In the genomic region with DNA sequence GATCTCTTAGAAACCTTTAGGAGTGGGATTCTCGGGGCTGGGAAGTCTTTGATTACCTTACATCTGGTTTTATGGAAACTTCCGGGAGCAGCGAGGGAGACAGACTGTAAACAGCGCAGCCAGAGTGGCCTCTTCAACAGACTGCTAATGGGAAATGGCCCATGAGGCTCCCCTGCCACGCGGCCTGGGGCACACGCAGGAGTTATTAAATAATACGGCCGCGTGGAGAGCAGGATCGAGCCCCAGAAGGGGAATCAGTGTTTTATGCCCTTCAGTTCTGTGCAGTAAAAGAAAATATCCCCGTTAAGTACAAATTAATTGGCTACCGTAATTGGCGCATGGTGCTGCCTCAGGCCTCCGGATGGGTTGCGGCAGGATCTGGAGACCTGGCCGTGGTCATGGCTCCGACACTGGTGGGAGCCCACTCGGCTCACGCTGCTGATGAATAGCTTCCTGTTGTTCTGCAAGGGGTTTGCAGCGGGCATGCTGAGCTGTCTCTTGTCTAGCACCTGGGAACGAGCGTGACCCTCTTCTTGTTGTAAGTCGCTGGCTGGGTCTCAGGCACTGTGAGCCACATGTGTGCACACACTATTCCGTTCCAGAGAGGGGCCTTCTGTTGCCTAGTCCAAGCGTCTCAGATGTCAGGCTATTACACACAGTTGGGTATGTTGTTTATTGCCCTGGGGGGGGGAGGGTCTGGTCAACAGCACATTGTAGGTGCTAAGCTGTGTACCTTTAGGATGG, we compare ENCODE assay signal across 18 mouse cellular contexts. TPM values are rescaled to one million over a fixed set of nuclear protein-coding genes. Genes with fewer than 3 reads are reported as not detected.
DNase-seq lines count a peak whose midpoint lies in the region; ATAC-seq lines count a peak whose summit lies in the region.
"Had no signal": no experiment of that assay in that cellular context is flagged by ENCODE, and none has a peak within 500 bp of the region (broad histone marks: within the 10 kb centered on the region; RNA-seq: fewer than 3 reads in every experiment).

No protein-coding gene starts in this region.

- ATAC-seq in midbrain, embryonic 13.5 days = peak; percentile 49
- ATAC-seq in neural tube, embryonic 13.5 days (ENCODE audit: low read depth) = peak; percentile 63; the same call in 1 of the 2 replicates
- ATAC-seq: forebrain, postnatal 0 days; liver, embryonic 12.5 days; Patski had no signal

- H3K9ac ChIP-seq in midbrain, embryonic 13.5 days (replicated peaks) = no peak overlapping the region
- H3K9ac ChIP-seq in neural tube, embryonic 13.5 days = no peak overlapping the region
- H3K9ac ChIP-seq: forebrain, postnatal 0 days; liver, embryonic 12.5 days; midbrain, embryonic 12.5 days had no signal

- WGBS in midbrain, embryonic 13.5 days = 67% methylated on average over 26 of the region's 26 CpGs
- WGBS in midbrain, embryonic 10.5 days = 83% methylated on average over 26 of the region's 26 CpGs
- 29% methylated on average over 26 of the region's 26 CpGs for whole genome bisulfite sequencing in neural tube, embryonic 13.5 days

- peaks cover 11% of the 10 kb centered on the region for H3K4me1 ChIP-seq in midbrain, embryonic 13.5 days (replicated peaks)
- H3K4me1 ChIP-seq in midbrain, embryonic 10.5 days = no peaks in the 10 kb centered on the region
- H3K4me1 ChIP-seq in neural tube, embryonic 13.5 days (replicated peaks) = peaks cover 16% of the 10 kb centered on the region
- H3K4me1 ChIP-seq: liver, embryonic 12.5 days had no signal

- H3K27ac ChIP-seq in midbrain, embryonic 13.5 days = peak overlapping the region; percentile 39; the same call in 1 of the 2 replicates
- no peak overlapping the region for H3K27ac ChIP-seq in midbrain, embryonic 10.5 days (replicated peaks)
- H3K27ac ChIP-seq in neural tube, embryonic 13.5 days (replicated peaks) = 0 out of 2 replicates have a peak overlapping the region, but pooled peaks have one; percentile 1
- H3K27ac ChIP-seq: heart, embryonic 10.5 days; left cerebral cortex, adult 2 months; liver, embryonic 12.5 days; midbrain, embryonic 12.5 days had no signal

- no peak overlapping the region for H3K4me3 ChIP-seq in midbrain, embryonic 13.5 days (replicated peaks)
- H3K4me3 ChIP-seq in midbrain, embryonic 10.5 days = no peak overlapping the region
- H3K4me3 ChIP-seq in neural tube, embryonic 13.5 days = no peak overlapping the region
- H3K4me3 ChIP-seq: heart, embryonic 10.5 days; left cerebral cortex, adult 2 months; liver, embryonic 12.5 days; midbrain, embryonic 12.5 days had no signal

- H3K27me3 ChIP-seq in midbrain, embryonic 13.5 days = no peaks in the 10 kb centered on the region
- H3K27me3 ChIP-seq in midbrain, embryonic 10.5 days (ENCODE audit: low read depth, poor library complexity, severe bottlenecking) = no peaks in the 10 kb centered on the region
- no peaks in the 10 kb centered on the region for H3K27me3 ChIP-seq in neural tube, embryonic 13.5 days
- H3K27me3 ChIP-seq: Patski had no signal

- H3K4me2 ChIP-seq in midbrain, embryonic 13.5 days (replicated peaks) = no peak overlapping the region
- no peak overlapping the region; the same call in 1 of the 2 replicates for H3K4me2 ChIP-seq in neural tube, embryonic 13.5 days
- H3K4me2 ChIP-seq: liver, embryonic 12.5 days; midbrain, embryonic 12.5 days had no signal

- no peaks in the 10 kb centered on the region for H3K36me3 ChIP-seq in midbrain, embryonic 13.5 days
- no peaks in the 10 kb centered on the region for H3K36me3 ChIP-seq in midbrain, embryonic 10.5 days
- H3K36me3 ChIP-seq in neural tube, embryonic 13.5 days = no peaks in the 10 kb centered on the region
- H3K36me3 ChIP-seq: heart, embryonic 10.5 days; liver, embryonic 12.5 days; midbrain, embryonic 12.5 days had no signal

- H3K9me3 ChIP-seq in midbrain, embryonic 13.5 days = no peaks in the 10 kb centered on the region
- H3K9me3 ChIP-seq in midbrain, embryonic 10.5 days (replicated peaks) = no peaks in the 10 kb centered on the region
- no peaks in the 10 kb centered on the region for H3K9me3 ChIP-seq in neural tube, embryonic 13.5 days
- H3K9me3 ChIP-seq: heart, embryonic 10.5 days; liver, embryonic 12.5 days; midbrain, embryonic 12.5 days had no signal

- DNase-seq in embryo, embryonic 10 days (ENCODE audit: low spot score) = peak; percentile 53
- DNase-seq in embryo, embryonic 9.5 days (ENCODE audit: extremely low spot score) = no peak
- DNase-seq in midbrain, embryonic 10.5 days (ENCODE audit: low spot score) = no peak
- DNase-seq in forelimb bud, embryonic 11.5 days (ENCODE audit: low read depth, low spot score) = peak; percentile 77
- no peak for DNase-seq in left cerebral cortex, adult 8-10 months (ENCODE audit: low spot score in 2 of 2)
- no peak for DNase-seq in thymus, postnatal 4 days
- DNase-seq: cerebellum, adult 9-10 months; forebrain, postnatal 0 days; gastrocnemius, postnatal 25 days; kidney, adult 18-20 months; right cerebral cortex, postnatal 4 days had no signal

RNA-seq across cellular contexts. Expression of gene Ccne1, which starts 22.8 kb away (rescaled TPM):
- 15.7 and 17.6 TPM in 2 replicates for polyA plus RNA-seq in midbrain, embryonic 13.5 days (2015; fragmentation: Nextera tagmentation; extraction: Ambion mirVana)
- 71.1 and 94.2 TPM in 2 replicates for polyA plus RNA-seq in midbrain, embryonic 10.5 days (2016; fragmentation: Nextera tagmentation; extraction: Ambion mirVana)
- 18.1 and 18.2 TPM in 2 replicates for polyA plus RNA-seq in neural tube, embryonic 13.5 days (2015; fragmentation: Nextera tagmentation; extraction: Ambion mirVana)
- 10 to 100 TPM; 13.4 to 17.7 (median 14.6) TPM for total RNA-seq in left cerebral cortex, adult 8-10 months (2022)

RNA-seq across cellular contexts. Expression of gene 1600014C10Rik, which starts 52.9 kb away (rescaled TPM):
- 21.7 and 22.6 TPM in 2 replicates for polyA plus RNA-seq in midbrain, embryonic 13.5 days (2015; fragmentation: Nextera tagmentation; extraction: Ambion mirVana)
- 14.3 and 16.3 TPM in 2 replicates for polyA plus RNA-seq in midbrain, embryonic 10.5 days (2016; fragmentation: Nextera tagmentation; extraction: Ambion mirVana)
- polyA plus RNA-seq in neural tube, embryonic 13.5 days (2015; fragmentation: Nextera tagmentation; extraction: Ambion mirVana) = 27.5 and 29.1 TPM in 2 replicates
- 10 to 100 TPM; 23.0 to 27.9 (median 25.2) TPM for total RNA-seq in left cerebral cortex, adult 8-10 months (2022)

Comparison
In these comparisons a context has a peak if more than half of its experiments do, and no peak if none do; other contexts are left out.
1. DNase-seq: peak in embryo, embryonic 10 days (single experiment) and forelimb bud, embryonic 11.5 days (single experiment); none in embryo, embryonic 9.5 days (single experiment), midbrain, embryonic 10.5 days (single experiment), left cerebral cortex, adult 8-10 months (0 of 2) and thymus, postnatal 4 days (single experiment).